Mouse (Mus musculus): ENCODE measurements around the gene Nup153.

Nup153 gene

GRCm38 (mm10) chr13:46727837-46728268 is at the start of gene Nup153:
Nup153 (minus strand) TSS chr13:46727940.
- in situ Hi-C loops (cut with MboI, MseI), result loop anchor here in 1 of 2 experiments (25.0 kb wide), 1 partner anchor 1784 kb away; the partner anchor contains the start of genes A830005F24Rik and Zfp169

- in situ Hi-C loops (cut with MboI, MseI), result loop anchor here in 1 of 2 experiments (5.0 kb wide), 1 partner anchor 35 kb away; no protein-coding TSS in a partner anchor
Measured at GRCm38 (mm10) chr13:46777461-46777860, 49.7 kb upstream of the Nup153 start.

- in situ Hi-C loops (cut with MboI, MseI), result loop anchor here in 1 of 2 experiments (5.0 kb wide), 1 partner anchor 34 kb away; no protein-coding TSS in a partner anchor
Measured at GRCm38 (mm10) chr13:46776636-46777305, 49.0 kb upstream of the Nup153 start.

DNA sequence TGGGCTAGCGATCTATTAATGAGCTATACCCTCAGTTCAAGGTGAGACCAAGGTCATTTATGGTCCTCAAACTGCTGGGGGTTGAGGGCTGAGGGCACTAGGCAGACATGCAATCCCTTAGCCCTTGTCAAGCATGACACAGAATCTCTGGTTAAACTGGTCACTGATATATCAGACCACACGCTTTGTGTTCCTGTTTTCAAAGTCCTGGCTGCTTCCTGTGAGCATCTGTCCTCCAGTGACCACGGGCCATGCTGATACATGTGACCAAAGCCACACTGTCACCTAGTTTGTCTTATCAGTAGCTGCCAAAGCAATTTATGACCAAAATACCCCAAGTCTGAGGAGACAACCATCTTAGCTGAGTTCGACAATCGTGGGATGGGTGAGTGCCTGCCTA is 47.3 kb upstream of the Nup153 start:
- in situ Hi-C loops (cut with MboI, MseI), result loop anchor here in 1 of 2 experiments (5.0 kb wide), 1 partner anchor 33 kb away; no protein-coding TSS in a partner anchor

DNA sequence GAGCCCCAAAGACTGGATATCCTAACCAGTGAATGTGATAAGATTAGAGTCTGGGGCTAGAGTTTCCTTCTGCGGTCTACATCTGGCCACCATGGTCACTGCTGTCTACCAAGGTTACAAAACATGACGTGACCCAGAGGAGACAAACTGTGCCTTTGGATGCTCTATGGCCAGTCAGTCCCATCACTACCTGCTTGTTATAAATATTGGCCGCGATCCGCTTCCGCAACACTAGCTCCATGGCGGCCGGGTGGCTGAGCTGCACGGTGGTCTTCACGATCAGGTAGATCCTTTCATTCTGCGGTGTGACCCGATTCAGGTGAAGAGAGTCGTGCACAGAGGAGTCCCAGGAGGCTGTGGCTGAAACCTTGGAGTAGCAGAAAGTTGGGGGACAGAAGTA is 44.8 kb upstream of the Nup153 start:
- in situ Hi-C loops (cut with MboI, MseI), result no loop called here

DNA sequence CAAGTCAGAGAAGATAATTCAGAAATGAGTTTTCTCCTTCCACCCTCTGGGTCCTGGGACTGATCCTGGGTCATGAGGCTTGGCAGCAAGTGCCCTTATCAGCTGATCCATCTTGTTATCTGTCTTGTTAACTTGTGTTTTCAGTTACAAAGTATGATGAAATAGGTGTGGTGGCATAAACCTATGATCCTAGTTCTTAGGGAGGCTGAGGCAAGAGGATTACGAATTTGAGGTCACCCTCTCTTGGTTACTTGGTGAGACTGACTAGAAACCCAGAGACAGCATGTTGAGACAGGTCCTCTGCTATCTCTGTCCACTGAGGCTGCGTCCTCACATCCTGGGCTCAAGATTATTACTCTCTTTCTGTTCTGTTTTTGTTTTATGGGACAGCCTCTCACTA is 37.6 kb upstream of the Nup153 start:
- in situ Hi-C loops (cut with MboI, MseI), result no loop called here

GRCm38 (mm10) chr13:46763210-46763609 is 35.5 kb upstream of the Nup153 start:
- in situ Hi-C loops (cut with MboI, MseI), result no loop called here

DNA sequence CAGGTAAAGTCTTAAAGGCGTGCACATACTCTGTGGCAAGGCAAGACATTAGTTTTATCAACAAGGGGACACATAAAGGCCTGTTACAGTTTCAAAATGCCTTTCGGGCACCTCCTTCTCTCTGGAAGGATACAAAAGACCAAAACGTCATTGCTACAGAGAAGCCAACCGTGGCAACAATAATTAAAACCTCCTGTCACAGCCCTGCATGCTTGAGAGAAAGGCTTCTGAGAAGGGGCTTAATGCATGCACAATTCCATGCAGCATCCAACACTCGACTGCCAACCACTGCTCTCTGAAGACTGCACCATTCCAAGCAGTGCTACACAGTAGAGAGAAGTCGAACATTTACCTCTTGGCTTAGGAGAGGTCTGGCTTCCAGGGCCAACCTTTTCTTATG is 33.2 kb upstream of the Nup153 start:
- in situ Hi-C loops (cut with MboI, MseI), result no loop called here

DNA sequence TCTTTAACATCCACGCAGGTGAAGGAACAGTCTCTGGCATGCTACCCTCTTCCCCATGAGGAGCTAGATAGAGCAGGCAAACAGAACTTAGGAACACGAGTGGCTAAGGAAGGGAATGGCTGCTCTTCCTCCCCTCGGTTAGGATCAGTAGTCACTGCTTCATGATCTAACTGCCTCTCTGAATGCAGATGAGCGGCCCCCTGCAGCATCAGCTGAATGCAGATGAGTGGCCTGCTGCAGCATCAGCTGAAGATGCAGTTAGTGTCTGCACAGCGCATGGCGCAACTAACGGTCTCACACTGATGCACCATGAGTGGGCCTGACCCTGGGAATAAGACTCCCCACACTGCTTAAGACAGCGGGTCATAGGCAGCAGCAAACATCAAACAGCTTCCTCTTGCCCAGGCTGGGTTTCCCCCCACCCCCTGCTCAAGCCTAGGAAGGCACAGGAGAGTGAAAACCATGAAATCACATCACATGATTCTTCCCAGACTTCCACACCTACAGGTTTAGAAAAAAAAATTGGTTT is 31.6 kb upstream of the Nup153 start:
- in situ Hi-C loops (cut with MboI, MseI), result no loop called here

GRCm38 (mm10) chr13:46758627-46759026 is 30.9 kb upstream of the Nup153 start:
- in situ Hi-C loops (cut with MboI, MseI), result no loop called here

DNA sequence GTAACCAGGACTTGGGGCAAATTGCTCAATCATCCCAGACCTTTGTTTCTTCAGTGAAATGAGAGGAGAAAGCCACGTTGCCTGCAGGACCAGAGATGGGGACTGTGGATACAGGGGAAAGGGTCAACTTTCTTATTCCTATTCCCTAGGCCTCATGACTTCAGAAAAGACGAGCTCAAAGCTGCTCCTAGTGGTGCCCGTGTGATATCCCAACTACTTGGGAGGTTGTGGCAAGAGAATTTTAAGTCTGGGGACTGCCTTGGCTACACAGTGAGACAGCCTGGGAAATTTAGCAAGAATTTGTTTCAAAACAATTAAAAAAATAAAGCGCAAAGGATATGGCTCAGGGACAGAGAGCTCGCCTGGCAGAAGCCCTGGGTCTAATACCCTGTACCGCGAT is 30.2 kb upstream of the Nup153 start:
- in situ Hi-C loops (cut with MboI, MseI), result no loop called here

DNA sequence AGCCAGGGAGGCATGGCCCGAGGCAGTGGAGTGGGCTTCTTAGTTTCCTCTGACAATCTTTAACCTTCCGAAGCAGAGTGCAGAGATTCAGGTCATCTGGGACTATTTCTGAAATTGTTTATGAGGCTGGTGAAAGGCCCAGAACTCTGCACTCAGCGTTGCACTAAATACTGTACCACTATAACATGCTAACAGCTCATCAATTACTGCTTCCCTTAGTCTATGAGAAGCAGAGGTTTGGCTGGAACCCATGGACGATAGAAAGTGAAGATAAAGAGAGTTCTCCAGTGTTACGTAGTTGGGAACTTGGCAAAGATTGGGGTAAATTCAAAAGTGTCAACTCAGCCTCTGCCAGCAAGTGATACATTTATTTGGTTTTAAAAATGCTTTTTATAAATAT is 25.6 kb upstream of the Nup153 start:
- in situ Hi-C loops (cut with MboI, MseI), result no loop called here

GRCm38 (mm10) chr13:46752566-46753229 is 25.0 kb upstream of the Nup153 start:
- in situ Hi-C loops (cut with MboI, MseI), result no loop called here

DNA sequence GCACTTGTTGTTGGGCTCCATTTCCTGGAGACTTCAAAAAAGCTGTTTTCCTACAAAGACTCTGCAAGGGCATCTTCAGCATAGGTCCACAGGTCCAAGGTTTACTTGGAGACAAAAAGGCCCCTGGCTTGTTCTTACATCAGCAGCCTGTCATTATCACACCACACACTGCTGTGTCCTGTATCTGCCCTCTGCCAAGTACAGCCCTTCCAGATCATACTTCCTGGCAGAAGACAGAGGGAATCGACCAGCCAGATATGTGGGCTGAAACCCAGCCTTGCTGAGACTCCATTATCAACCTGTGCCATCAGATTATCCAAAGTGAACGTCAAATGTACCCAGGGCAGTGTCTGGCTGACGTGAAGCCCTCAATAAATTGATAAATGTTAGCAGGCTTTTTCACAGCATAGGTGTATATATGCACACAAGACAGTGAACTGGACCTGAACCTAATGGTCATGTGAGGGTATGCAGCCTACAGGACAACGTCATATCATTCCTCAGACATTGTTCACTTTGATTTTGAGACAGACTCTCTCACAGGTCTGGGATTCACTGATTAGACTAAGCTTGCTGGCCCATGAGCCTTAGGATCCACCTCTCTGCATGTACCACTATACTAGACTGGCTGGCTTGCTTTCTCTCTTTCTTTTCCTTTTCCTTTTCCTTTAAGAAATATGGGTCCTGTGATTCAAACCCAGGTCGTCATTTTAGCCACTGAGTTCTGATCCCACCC is 20.6 kb upstream of the Nup153 start:
- in situ Hi-C loops (cut with MboI, MseI), result loop anchor here in 1 of 2 experiments (25.0 kb wide), 1 partner anchor 1764 kb away; the partner anchor contains the start of genes A830005F24Rik and Zfp169

DNA sequence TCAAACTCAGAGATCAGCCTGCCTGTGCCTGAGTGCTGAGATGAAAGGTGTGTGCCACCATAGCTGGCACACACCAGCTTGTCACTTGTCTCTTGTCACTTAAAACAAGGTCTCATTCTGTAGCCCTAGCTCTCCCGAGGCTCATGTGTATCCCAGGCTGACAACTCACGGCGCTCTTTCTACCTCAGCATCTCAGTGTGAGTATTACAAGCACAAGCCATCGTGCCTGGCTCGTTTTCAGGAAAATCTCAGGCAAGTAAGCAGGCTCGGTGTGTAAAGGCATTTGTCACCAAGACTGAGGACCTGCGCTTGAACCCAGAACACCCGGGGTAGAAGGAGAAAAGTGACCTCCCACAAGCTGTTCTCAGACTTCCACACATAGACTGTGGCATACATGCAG is 16.1 kb upstream of the Nup153 start:
- in situ Hi-C loops (cut with MboI, MseI), result loop anchor here in 1 of 2 experiments (5.0 to 25.0 kb wide), 2 partner anchors 33 to 1768 kb away; partner anchors contain the start of genes A830005F24Rik and Zfp169

DNA sequence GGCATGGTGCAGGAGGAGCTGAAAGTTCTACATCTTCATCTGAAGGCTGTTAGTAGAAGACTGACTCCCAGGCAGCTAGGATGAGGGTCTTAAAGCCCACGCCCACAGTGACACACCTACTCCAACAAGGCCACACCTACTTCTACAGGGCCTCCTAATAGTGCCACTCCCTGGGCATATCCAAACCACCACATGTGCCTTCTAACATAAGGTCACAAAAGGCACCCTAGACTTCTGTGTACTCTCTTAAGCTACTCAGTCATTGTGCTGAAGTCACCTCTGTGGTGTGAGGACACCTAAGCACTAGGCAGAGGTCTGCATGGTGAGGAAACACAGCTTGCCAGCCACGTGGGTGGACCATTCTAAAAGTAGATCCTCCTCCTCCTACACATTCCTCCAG is 14.6 kb upstream of the Nup153 start:
- in situ Hi-C loops (cut with MboI, MseI), result loop anchor here in 1 of 2 experiments (5.0 to 25.0 kb wide), 2 partner anchors 35 to 1770 kb away; partner anchors contain the start of genes A830005F24Rik and Zfp169

DNA sequence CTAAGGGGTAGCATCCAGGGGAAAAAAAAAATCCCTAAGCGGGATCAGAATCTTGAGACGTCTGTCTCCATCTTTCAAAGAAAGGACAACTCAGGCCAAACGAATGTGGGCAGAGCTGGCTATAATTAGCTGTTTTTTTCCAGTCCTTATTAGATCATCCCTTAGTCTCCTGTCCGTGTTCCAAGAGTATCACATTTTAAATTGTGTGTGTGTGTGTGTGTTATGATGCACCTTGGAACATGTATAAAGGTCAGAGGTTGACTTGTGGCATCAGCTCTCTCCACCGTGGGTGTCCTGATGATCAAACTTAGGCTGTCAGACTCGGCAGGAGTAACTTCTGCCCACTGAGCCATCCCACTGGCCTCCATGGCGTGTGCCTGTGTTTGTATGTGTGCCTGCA is 11.7 kb upstream of the Nup153 start:
- in situ Hi-C loops (cut with MboI, MseI), result loop anchor here in 1 of 2 experiments (25.0 kb wide), 1 partner anchor 1773 kb away; the partner anchor contains the start of genes A830005F24Rik and Zfp169

DNA sequence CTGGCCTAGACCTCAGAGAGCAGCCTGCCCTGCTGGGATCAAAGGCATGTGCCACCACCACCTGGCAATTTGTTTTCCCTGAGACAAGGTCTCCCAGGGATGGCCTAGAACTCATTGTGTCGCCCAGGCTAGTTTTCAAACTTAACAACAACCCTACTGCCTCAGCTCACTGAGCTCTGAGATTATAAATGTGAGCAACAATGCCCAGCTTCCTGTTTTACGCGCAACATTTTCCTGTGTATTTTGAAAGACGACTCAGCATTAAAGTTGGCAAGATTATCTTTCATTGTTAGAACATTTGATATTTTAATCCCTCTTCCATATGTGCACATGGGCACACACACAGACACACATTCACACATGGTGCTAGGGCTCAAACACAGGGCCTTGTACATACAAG is 9.7 kb upstream of the Nup153 start:
- in situ Hi-C loops (cut with MboI, MseI), result loop anchor here in 1 of 2 experiments (25.0 kb wide), 1 partner anchor 1775 kb away; the partner anchor contains the start of genes A830005F24Rik and Zfp169

DNA sequence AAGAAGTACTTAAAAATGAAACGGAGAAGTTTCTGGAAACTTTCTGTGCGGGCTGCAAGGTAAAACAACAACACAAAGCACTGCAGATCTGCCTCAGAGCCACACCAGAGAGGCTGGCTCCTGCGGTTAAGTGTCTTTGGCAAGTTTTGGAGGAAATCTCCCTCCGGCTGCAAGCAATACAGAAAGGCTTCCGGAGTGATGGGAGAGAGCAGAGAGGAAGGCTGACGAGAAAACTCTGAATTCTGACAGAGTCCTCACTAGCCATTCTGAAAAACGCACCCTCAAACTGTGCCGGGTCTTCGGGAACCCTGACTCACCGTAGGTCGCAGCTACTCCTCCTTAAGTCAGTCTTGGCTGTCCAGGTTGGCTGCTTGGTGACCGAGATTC is 8.7 kb upstream of the Nup153 start:
- in situ Hi-C loops (cut with MboI, MseI), result loop anchor here in 1 of 2 experiments (25.0 kb wide), 1 partner anchor 1776 kb away; the partner anchor contains the start of genes A830005F24Rik and Zfp169

DNA sequence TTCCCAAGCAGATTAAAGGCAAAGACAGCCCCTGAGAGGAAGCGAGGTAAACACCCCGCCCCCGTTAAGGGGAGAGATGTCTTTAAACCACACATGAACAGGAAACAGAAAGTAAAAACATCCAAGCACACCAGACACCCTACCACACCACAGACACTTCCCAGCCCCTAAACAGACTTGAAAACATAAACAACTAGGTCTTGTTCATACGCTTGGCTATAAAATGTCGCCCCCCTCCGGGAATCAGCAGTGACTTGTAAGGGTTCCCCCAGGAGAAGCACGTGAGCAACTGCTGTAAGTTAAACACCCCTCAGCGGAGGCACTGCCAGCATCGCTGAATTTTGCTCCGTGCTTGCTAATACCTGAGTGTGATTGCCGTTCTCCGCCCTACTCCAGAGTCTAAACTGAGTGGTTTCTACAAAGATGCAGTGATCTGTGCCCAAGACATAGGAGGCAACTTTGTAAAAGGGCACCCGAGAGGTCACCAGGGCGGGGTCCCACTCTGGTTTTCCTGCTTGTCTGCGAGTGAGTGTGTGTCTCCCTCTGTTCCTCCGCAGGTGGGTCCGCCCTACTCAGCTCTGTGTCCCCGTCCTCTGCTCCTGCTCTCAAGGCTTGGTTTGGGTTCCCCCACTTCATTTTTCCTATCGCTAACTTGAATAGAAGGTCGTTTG is 8.2 kb upstream of the Nup153 start:
- in situ Hi-C loops (cut with MboI, MseI), result loop anchor here in 1 of 2 experiments (25.0 kb wide), 1 partner anchor 1776 kb away; the partner anchor contains the start of genes A830005F24Rik and Zfp169
